Mouse (Mus musculus): ENCODE results near the gene Inpp4a. TPM values are rescaled to one million over a fixed set of nuclear protein-coding genes. Genes with fewer than 3 reads are reported as not detected.

The Inpp4a gene
- polyA plus RNA-seq, 1 experiment from 2014 or later: 11.3 TPM

DNA sequence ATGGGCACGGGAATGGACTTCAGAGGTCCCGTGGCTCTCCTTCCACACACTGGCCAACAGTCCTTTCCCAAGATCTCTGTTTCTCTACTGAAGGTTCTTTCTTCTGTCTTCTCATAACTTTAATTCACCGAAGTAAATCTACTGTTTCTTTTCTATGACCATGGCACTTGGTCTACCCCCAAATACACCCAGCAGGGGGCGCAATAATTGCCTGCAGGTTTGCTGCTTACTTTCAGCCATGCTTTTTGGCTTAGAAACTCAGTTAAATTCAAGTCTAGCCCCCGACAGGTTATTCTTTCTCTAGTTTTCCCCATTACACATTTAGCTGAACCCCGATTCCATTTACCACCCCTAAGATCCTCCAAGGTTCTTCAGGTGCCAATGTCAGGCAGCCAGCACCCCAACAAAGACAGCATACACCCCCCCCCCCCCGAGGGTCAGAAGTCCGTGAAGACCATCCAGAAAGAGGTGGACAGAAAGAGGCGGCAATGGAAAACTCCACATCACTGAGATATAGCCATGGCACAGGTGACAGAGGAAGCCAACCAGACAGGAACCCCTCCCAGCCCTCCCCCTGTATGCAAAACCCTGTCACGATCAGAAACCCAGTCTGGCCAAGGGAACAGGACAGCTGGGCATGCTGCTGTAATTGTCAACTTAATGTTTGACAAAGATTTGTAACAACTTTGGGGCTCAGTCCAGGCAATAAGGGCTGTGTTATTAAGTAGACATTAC lies 148.9 kb downstream of the Inpp4a start:
- Histone ChIP-seq H3K9me3 (replicated peaks) (no peaks in the 10 kb centered on the region), H3K27ac (no peak overlapping the region), H3K36me3 (peaks cover 3% of the 10 kb centered on the region; the same call in 1 of the 2 replicates), H3K4me1 (no peaks in the 10 kb centered on the region), H3K4me3 (no peak overlapping the region), H3K27me3 (ENCODE audit: low read depth, poor library complexity, severe bottlenecking) (no peaks in the 10 kb centered on the region)
- 81% methylated on average over 10 of the region's 10 CpGs for WGBS
- peak; percentile 49 for DNase-seq (ENCODE audit: low spot score)

DNA sequence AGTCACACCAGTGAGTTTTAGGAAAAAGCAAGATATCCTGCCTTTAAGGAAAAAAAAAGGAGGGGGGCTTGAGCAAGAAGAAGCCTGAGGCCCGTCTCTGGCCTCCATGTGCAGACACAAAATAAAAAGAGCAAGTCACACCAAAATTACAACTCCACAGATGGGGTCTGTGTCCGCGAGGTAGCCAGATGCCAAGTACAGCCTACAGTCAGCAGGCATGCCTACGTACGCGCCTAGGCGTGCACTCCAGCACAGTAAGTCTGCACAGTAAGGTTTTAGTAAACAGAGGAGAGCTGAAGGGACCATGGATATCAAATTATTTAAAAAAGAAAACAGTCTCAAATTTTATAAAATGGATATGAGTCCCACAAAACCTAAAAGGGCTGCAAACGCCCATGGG lies 151.6 kb downstream of the Inpp4a start:
- peaks cover 3% of the 10 kb centered on the region; the same call in 1 of the 2 replicates for H3K36me3 ChIP-seq
- WGBS: 94% methylated on average over 8 of the region's 8 CpGs
- no peaks in the 10 kb centered on the region for H3K27me3 ChIP-seq (ENCODE audit: low read depth, poor library complexity, severe bottlenecking)
- no peak for DNase-seq (ENCODE audit: low spot score)
- H3K27ac ChIP-seq: no peak overlapping the region
- no peaks in the 10 kb centered on the region for H3K4me1 ChIP-seq
- H3K4me3 ChIP-seq: no peak overlapping the region
- H3K9me3 ChIP-seq (replicated peaks): no peaks in the 10 kb centered on the region

DNA sequence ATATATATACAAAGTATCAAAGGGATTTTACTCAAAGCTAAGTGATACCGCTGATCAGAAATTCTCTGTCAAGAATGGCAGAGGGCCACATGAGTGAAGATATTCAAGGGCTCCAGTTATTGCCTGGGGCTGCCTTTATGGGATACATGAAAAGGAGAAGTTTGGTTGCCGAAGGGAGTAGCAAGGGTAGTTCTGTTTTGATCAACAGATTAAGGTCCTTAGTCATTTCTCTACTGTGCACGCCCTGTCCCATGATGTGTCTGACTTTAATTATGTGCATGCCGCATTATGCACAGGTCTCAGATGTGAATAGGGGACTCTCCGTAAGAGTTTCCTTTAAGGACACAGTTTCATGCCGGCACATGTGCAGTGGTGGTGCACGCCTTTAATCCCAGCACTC lies 157.9 kb downstream of the Inpp4a start:
- no peak overlapping the region for H3K27ac ChIP-seq
- H3K36me3 ChIP-seq: no peaks in the 10 kb centered on the region
- no peak for DNase-seq (ENCODE audit: low spot score)
- H3K4me1 ChIP-seq: no peaks in the 10 kb centered on the region
- H3K27me3 ChIP-seq (ENCODE audit: low read depth, poor library complexity, severe bottlenecking): no peaks in the 10 kb centered on the region
- no peak overlapping the region for H3K4me3 ChIP-seq
- 92% methylated on average over 7 of the region's 7 CpGs for WGBS
- no peaks in the 10 kb centered on the region for H3K9me3 ChIP-seq (replicated peaks)

Other genes starting within 250 kb of the Inpp4a start
- gene Cnga3, start 85.4 kb upstream of the Inpp4a start, polyA plus RNA-seq (2016; fragmentation: Nextera tagmentation; extraction: Ambion mirVana): not detected in 2 replicates
- 57.5 and 63.1 TPM in 2 replicates for gene Coa5, start 130.2 kb downstream of the Inpp4a start, polyA plus RNA-seq (2016; fragmentation: Nextera tagmentation; extraction: Ambion mirVana)
- gene Unc50, start 130.3 kb downstream of the Inpp4a start, polyA plus RNA-seq (2016; fragmentation: Nextera tagmentation; extraction: Ambion mirVana): 102 and 115 TPM in 2 replicates
- gene Mgat4a, start 241.2 kb downstream of the Inpp4a start, polyA plus RNA-seq (2016; fragmentation: Nextera tagmentation; extraction: Ambion mirVana): 3.0 and 4.2 TPM in 2 replicates

All from limb, embryonic 10.5 days (tissue).